Comparison of ENCODE assay signal across 21 mouse cellular contexts in the genomic region with DNA sequence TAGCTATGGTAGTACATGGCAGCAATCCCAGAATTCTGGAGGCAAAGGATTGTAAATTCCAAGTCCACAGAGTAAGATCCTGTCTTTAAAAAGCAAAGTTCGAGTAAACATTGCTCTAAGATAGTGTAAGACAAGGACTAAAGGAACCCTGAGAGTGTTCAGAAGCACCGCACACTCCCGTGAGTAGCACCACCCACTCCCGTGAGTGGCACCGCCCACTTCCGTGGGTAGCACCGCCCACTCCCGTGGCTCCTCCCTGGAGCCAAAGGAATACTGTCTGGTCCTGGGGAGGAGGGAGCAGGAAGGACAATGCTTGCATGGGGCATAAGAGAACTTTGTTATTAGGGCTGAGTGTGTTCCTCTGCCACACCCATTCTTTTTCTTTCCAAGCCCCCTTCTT. TPM values are rescaled to one million over a fixed set of nuclear protein-coding genes. Genes with fewer than 3 reads are reported as not detected.
A peak's percentile ranks its signal among the peaks of the same experiment; 100 is the strongest.
DNase-seq lines count a peak whose midpoint lies in the region; TF ChIP-seq lines count a peak whose summit lies in the region.
"Had no signal": no experiment of that assay in that cellular context is flagged by ENCODE, and none has a peak within 500 bp of the region (broad histone marks: within the 10 kb centered on the region; RNA-seq: fewer than 3 reads in every experiment).

No protein-coding gene starts in this region.

- H3K27ac ChIP-seq in CH12.LX (ENCODE audit: insufficient read depth, low read depth): no peak overlapping the region
- H3K27ac ChIP-seq: embryonic facial prominence, embryonic 13.5 days; embryonic facial prominence, embryonic 15.5 days; forebrain, embryonic 10.5 days; forebrain, embryonic 12.5 days had no signal

- H3K9ac ChIP-seq in CH12.LX (ENCODE audit: insufficient read depth, low read depth): no peak overlapping the region
- H3K9ac ChIP-seq: embryonic facial prominence, embryonic 13.5 days; embryonic facial prominence, embryonic 15.5 days; forebrain, embryonic 12.5 days had no signal

- no peak for TF ChIP-seq POLR2A in CH12.LX (IDR thresholded peaks at IDR 0.05; ENCODE audit: low read depth, low read length)

- no peak for TF ChIP-seq RAD21 in CH12.LX (IDR thresholded peaks at IDR 0.05; ENCODE audit: low read depth, low read length)

- no peak overlapping the region for H3K4me2 ChIP-seq in CH12.LX (ENCODE audit: insufficient read depth, low read depth, poor library complexity, severe bottlenecking)
- H3K4me2 ChIP-seq: embryonic facial prominence, embryonic 13.5 days; embryonic facial prominence, embryonic 15.5 days; forebrain, embryonic 12.5 days had no signal

- peaks cover 4% of the 10 kb centered on the region for H3K9me3 ChIP-seq in CH12.LX (replicated peaks; ENCODE audit: low read length)
- H3K9me3 ChIP-seq: embryonic facial prominence, embryonic 13.5 days; embryonic facial prominence, embryonic 15.5 days; forebrain, embryonic 10.5 days; forebrain, embryonic 12.5 days had no signal

- no peak for TF ChIP-seq EP300 in CH12.LX (IDR thresholded peaks at IDR 0.05; ENCODE audit: low read length)

- intact Hi-C loops in left cerebral cortex, postnatal 10 days (cut with DNase I): no loop called here

- peaks cover 8 to 15% of the 10 kb centered on the region in 2 experiments for H3K4me1 ChIP-seq in CH12.LX (ENCODE audit: control insufficient read depth in 1 of 2, insufficient read depth in 2 of 2)
- H3K4me1 ChIP-seq: embryonic facial prominence, embryonic 13.5 days; forebrain, embryonic 12.5 days had no signal

- in situ Hi-C loops in CH12.LX (cut with MboI; ENCODE audit: low pct_ligation_motif_present, low pct_unique_long_range_greater_than_20kb, low sequenced_read_pairs): loop anchor here (25.0 kb wide), 1 partner anchor 323 kb away; the partner anchor contains the start of gene Tigar

- no peaks in the 10 kb centered on the region for H3K36me3 ChIP-seq in CH12.LX (replicated peaks in 1 of 2; ENCODE audit: control insufficient read depth in 1 of 2, insufficient read depth in 1 of 2, low read length in 1 of 2)
- H3K36me3 ChIP-seq: embryonic facial prominence, embryonic 13.5 days; embryonic facial prominence, embryonic 15.5 days; forebrain, embryonic 10.5 days; forebrain, embryonic 12.5 days; G1E had no signal

- DNase-seq in 3134 (ENCODE audit: extremely low read depth, insufficient read length, low spot score) (peak; percentile 15), CH12.LX (ENCODE audit: extremely low read depth) (no peak), ZHBTc4 (ENCODE audit: low read depth, low spot score) (peak; percentile 46)
- no peak for DNase-seq in adrenal gland, adult 18-20 months (ENCODE audit: low spot score in 2 of 2)
- DNase-seq in left cerebral cortex, postnatal 10 days (ENCODE audit: extremely low spot score in 1 of 2, low spot score in 2 of 2): no peak
- DNase-seq: adrenal gland, adult 8-10 months; adrenal gland, postnatal 14 days; adrenal gland, postnatal 36 days; B cell, adult 2 months; cerebellum, adult 11-12 months; cerebellum, adult 2 months; cerebellum, adult 9-10 months; cerebellum, postnatal 10 days; cerebellum, postnatal 25 days had no signal

- TF ChIP-seq CTCF in CH12.LX (conservative IDR thresholded peaks at IDR 0.05 in 1 of 2, IDR thresholded peaks at IDR 0.05 in 1 of 2; ENCODE audit: low read depth in 2 of 2, low read length in 2 of 2): no peak

- dilution Hi-C loops in CH12.LX (cut with MboI; ENCODE audit: extremely low pct_ligation_motif_present, extremely low pct_unique_long_range_greater_than_20kb, low sequenced_read_pairs): no loop called here

- no peak overlapping the region for H3K4me3 ChIP-seq in CH12.LX (replicated peaks in 1 of 3; ENCODE audit: low read depth in 2 of 3, low read length in 2 of 3, poor library complexity in 1 of 3)
- H3K4me3 ChIP-seq: embryonic facial prominence, embryonic 13.5 days; embryonic facial prominence, embryonic 15.5 days; erythroblast, embryonic 14.5 days; forebrain, embryonic 10.5 days; forebrain, embryonic 12.5 days had no signal

- H3K79me2 ChIP-seq in CH12.LX (replicated peaks; ENCODE audit: control insufficient read depth, extremely low read depth, insufficient read depth, poor library complexity, severe bottlenecking): no peaks in the 10 kb centered on the region

- H3K27me3 ChIP-seq in CH12.LX (replicated peaks): peaks cover 41% of the 10 kb centered on the region
- H3K27me3 ChIP-seq: embryonic facial prominence, embryonic 13.5 days; forebrain, embryonic 12.5 days had no signal

TF ChIP-seq in CH12.LX, 34 proteins besides CTCF, POLR2A, EP300 and RAD21:
- peak; percentile 89 for TF ChIP-seq BHLHE40 (IDR thresholded peaks at IDR 0.05; ENCODE audit: low read depth, low read length)
- no peak for TF ChIP-seq IRF4 (IDR thresholded peaks at IDR 0.05; ENCODE audit: low read depth, low read length)
- 0 out of 2 replicates have a peak, but pooled peaks have one; percentile 11 for TF ChIP-seq NRF1 (IDR thresholded peaks at IDR 0.05; ENCODE audit: low read depth, low read length)
- TF ChIP-seq MXI1 (IDR thresholded peaks at IDR 0.05; ENCODE audit: low read depth, low read length): no peak
- TF ChIP-seq KAT2A (IDR thresholded peaks at IDR 0.05; ENCODE audit: insufficient replicate concordance, low read length): no peak
- TF ChIP-seq ZMIZ1 (IDR thresholded peaks at IDR 0.05; ENCODE audit: low read depth, low read length): no peak
- TF ChIP-seq SIN3A (IDR thresholded peaks at IDR 0.05; ENCODE audit: low read length): no peak
- no peak for TF ChIP-seq TBP (conservative IDR thresholded peaks at IDR 0.05; ENCODE audit: low read depth, low read length)
- TF ChIP-seq POLR2AphosphoS2 (IDR thresholded peaks at IDR 0.05; ENCODE audit: low read depth, low read length): no peak

RNA-seq across cellular contexts. Expression of gene Kcna6, which starts 48.4 kb away (rescaled TPM):
- total RNA-seq in CH12.LX (2012; rRNA removed) (not detected in 2 replicates), CH12.LX (2014; rRNA removed) (not detected in 2 replicates)
- polyA plus RNA-seq in CH12.LX (2012; ENCODE audit: insufficient read length, low read depth): not detected in 2 replicates
- 1 to 10 TPM in 1 of 2 experiments, under 1 TPM in 1; 0.46 to 1.3 TPM for total RNA-seq in adrenal gland, adult 18-20 months (2021)
- total RNA-seq in left cerebral cortex, postnatal 10 days (2021): 10 to 100 TPM; 78.2 to 82.1 TPM
- polyA plus RNA-seq: CD4-positive, CD25-positive, alpha-beta regulatory T cell, adult 4 months; erythroblast, embryonic 14.5 days; G1E had no signal

Comparison
In these comparisons a context has a peak if more than half of its experiments do, and no peak if none do; other contexts are left out.
1. DNase-seq: peak in 3134 (single experiment) and ZHBTc4 (single experiment); none in CH12.LX (single experiment), adrenal gland, adult 18-20 months (0 of 2) and left cerebral cortex, postnatal 10 days (0 of 2).
2. RNA of gene Kcna6, which starts 48.4 kb away (total RNA-seq): 78.2 to 82.1 TPM in left cerebral cortex, postnatal 10 days; 0.46 to 1.3 TPM in adrenal gland, adult 18-20 months and not detected in CH12.LX; every median in the first group is over 10 times any median in the second.